Mouse (Mus musculus) layer of hippocampus, adult 2 months (tissue): ENCODE data around the gene Gimap9. TPM values are rescaled to one million over a fixed set of nuclear protein-coding genes. Genes with fewer than 3 reads are reported as not detected.
"Not testable (repeated sequence)": the region's sequence is repeated elsewhere in the genome, so short reads cannot be mapped to it uniquely, and the experiment has no call there.

Experiments used
- DNase-seq, 2 experiments: peaks; one replicate each; pipeline ENCODE4 v3.0.0; 2022; ENCODE audit warnings: low spot score in 2 of 2
- H3K27ac ChIP-seq: fragments of 200-600 bp; 2 replicates; pipeline ENCODE4 v1.8.1; 2022
- H3K4me3 ChIP-seq: fragments of 200-600 bp; 2 replicates; pipeline ENCODE4 v1.8.1; 2022; ENCODE audit warnings: mild to moderate bottlenecking
- CTCF ChIP-seq: fragments of 200-600 bp; conservative IDR thresholded peaks from 2 replicates; pipeline ENCODE4 v1.8.1; 2022; ENCODE audit warnings: antibody characterized with exemption, mild to moderate bottlenecking, moderate library complexity
- total RNA-seq, 2 experiments: library from RNA; stranded (reverse); gene quantifications; 2 replicates each; pipeline ENCODE4 v1.2.3; 2021

The Gimap9 gene
- total RNA-seq, 2 experiments from 2014 or later, result 0.42 to 0.44 TPM

- DNase-seq, result no peak
- Histone ChIP-seq H3K27ac (no peak overlapping the region), H3K4me3 (no peak overlapping the region)
- no peak for TF ChIP-seq CTCF
Measured at GRCm38 (mm10) chr6:48674291-48675058, 1.5 kb upstream of the Gimap9 start.

- Histone ChIP-seq H3K4me3 (no peak overlapping the region; the same call in 1 of the 2 replicates), H3K27ac (no peak overlapping the region)
- no peak for TF ChIP-seq CTCF
- DNase-seq, result no peak
Measured at GRCm38 (mm10) chr6:48675400-48675930, 464 bp upstream of the Gimap9 start.

- no peak for TF ChIP-seq CTCF
- Histone ChIP-seq H3K27ac (no peak overlapping the region), H3K4me3 (no peak overlapping the region)
- no peak for DNase-seq
Measured at GRCm38 (mm10) chr6:48676860-48677415, 1.0 kb downstream of the Gimap9 start.

- no peak for DNase-seq
- H3K27ac ChIP-seq, result no peak overlapping the region
- no peak overlapping the region for H3K4me3 ChIP-seq
- no peak for TF ChIP-seq CTCF
Measured at GRCm38 (mm10) chr6:48677492-48678345, 1.8 kb downstream of the Gimap9 start.

GRCm38 (mm10) chr6:48678391-48678790, 2.5 kb downstream of the Gimap9 start:
- no peak overlapping the region for H3K4me3 ChIP-seq
- H3K27ac ChIP-seq, result no peak overlapping the region
- TF ChIP-seq CTCF, result no peak

GRCm38 (mm10) chr6:48679701-48680100, 3.8 kb downstream of the Gimap9 start:
- Histone ChIP-seq H3K4me3 (no peak overlapping the region), H3K27ac (no peak overlapping the region)
- no peak for DNase-seq
- TF ChIP-seq CTCF, result no peak

More at GRCm38 (mm10) chr6:48678391-48678790, 2.5 kb downstream of the Gimap9 start:
- DNase-seq, result no peak

GRCm38 (mm10) chr6:48680421-48680820, 4.5 kb downstream of the Gimap9 start:
- Histone ChIP-seq H3K27ac (no peak overlapping the region), H3K4me3 (no peak overlapping the region)
- DNase-seq, result no peak
- no peak for TF ChIP-seq CTCF

GRCm38 (mm10) chr6:48681472-48682090, 5.7 kb downstream of the Gimap9 start:
- TF ChIP-seq CTCF, result no peak
- Histone ChIP-seq H3K4me3 (no peak overlapping the region), H3K27ac (no peak overlapping the region)
- DNase-seq, result no peak

- no peak for TF ChIP-seq CTCF
- peak in 1 of 2 experiments; percentile 4 for DNase-seq
- H3K27ac ChIP-seq, result no peak overlapping the region
- no peak overlapping the region for H3K4me3 ChIP-seq
Measured at GRCm38 (mm10) chr6:48682271-48682670, 6.3 kb downstream of the Gimap9 start.

GRCm38 (mm10) chr6:48683263-48683821, 7.4 kb downstream of the Gimap9 start:
- not testable (repeated sequence) for H3K4me3 ChIP-seq, DNase-seq, H3K27ac ChIP-seq

- Histone ChIP-seq H3K4me3 (no peak within 1 kb of the TSS), H3K27ac (no peak within 1 kb of the TSS)
- no peak for DNase-seq
- no peak for TF ChIP-seq CTCF
Measured at GRCm38 (mm10) chr6:48684319-48684718, 8.4 kb downstream of the Gimap9 start, which contains the start of gene Gimap4. Gimap4 (plus strand) TSS chr6:48684549.

- no peak overlapping the region for H3K4me3 ChIP-seq
- no peak for DNase-seq
- TF ChIP-seq CTCF, result no peak
- no peak overlapping the region for H3K27ac ChIP-seq
Measured at GRCm38 (mm10) chr6:48684806-48685205, 8.9 kb downstream of the Gimap9 start.
